Mouse (Mus musculus): ENCODE measurements around the gene Tspan12. TPM values are rescaled to one million over a fixed set of nuclear protein-coding genes. Genes with fewer than 3 reads are reported as not detected.
"Not testable (repeated sequence)": the region's sequence is repeated elsewhere in the genome, so short reads cannot be mapped to it uniquely, and the experiment has no call there.

The Tspan12 gene
- total RNA-seq (2021), result 10 to 100 TPM; 21.1 to 23.3 TPM

- DNase-seq, result no peak
- intact Hi-C loops (cut with DNase I), result no loop called here
Observed at GRCm38 (mm10) chr6:21852344-21852785, at the start of gene Tspan12. Tspan12 (minus strand) TSS chr6:21852515.

- DNase-seq, result peak; percentile 61
- intact Hi-C loops (cut with DNase I), result no loop called here
Observed at GRCm38 (mm10) chr6:21894451-21894850, 42.1 kb upstream of the Tspan12 start.

- intact Hi-C loops (cut with DNase I), result no loop called here
- DNase-seq, result no peak
Observed at GRCm38 (mm10) chr6:21889101-21889500, 36.8 kb upstream of the Tspan12 start.

- intact Hi-C loops (cut with DNase I); DNase-seq: not testable (repeated sequence)
Observed at GRCm38 (mm10) chr6:21887971-21888370, 35.7 kb upstream of the Tspan12 start.

DNA sequence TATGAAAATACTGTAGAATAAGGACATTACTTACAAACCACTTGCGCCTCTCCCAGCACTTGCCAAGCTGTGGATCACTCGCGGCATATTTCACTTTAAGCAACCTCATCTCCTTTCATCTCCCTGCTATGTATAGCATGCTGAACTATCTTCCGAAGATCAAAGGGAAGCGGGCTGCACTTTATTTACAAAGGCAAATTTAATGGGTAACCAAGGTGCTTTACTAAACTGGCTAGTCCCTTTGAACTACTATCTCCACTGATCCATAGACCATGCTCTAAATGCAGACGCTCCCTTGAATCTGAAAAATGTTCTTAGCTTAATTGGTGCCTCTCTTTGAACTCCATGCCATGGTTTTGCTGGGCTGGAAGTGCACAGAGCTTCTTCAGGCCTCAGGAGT lies 27.2 kb upstream of the Tspan12 start:
- intact Hi-C loops (cut with DNase I), result no loop called here
- DNase-seq, result no peak

DNA sequence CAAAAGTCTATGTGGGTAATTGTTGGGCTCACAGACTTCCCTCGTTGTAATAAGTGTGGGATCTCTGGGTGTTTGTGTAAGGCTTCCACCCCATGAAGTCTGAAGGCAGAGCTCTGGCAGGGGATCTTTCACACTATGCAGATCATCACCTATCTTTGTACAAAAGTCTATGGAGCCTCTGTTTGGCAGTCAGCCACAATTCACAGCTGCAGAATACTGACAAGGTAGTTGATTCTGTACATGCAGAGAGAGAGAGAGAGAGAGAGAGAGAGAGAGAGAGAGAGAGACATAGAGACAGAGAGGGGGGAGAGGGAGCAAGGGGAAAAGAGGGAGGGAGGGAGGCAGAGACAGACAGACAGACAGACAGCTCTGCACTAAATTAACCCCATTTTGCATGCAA lies 15.0 kb upstream of the Tspan12 start:
- intact Hi-C loops (cut with DNase I), result no loop called here
- DNase-seq, result no peak

DNA sequence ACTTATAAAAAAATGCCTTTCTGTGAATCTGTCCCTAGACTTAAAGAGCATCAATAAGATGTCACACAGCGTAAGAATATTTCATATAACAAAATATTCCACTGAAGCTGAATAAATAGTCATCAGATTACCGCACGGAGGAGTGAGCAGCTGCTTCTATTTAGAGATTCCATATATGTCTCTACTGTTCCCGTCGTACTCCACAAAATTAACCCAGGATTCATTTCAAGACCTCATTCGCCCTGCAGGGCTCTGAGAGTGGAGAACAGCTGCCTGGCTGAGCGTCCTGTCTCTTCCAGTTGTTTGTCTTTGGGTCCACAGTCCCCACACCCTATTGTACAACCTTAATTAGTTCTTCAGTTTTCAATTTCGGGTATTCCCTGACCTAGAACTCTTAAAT lies 11.9 kb upstream of the Tspan12 start:
- no peak for DNase-seq
- intact Hi-C loops (cut with DNase I), result no loop called here

- intact Hi-C loops (cut with DNase I), result no loop called here
- DNase-seq, result no peak
Observed at GRCm38 (mm10) chr6:21863561-21863960, 11.2 kb upstream of the Tspan12 start.

- DNase-seq, result no peak
- intact Hi-C loops (cut with DNase I), result no loop called here
Observed at GRCm38 (mm10) chr6:21861316-21861715, 9.0 kb upstream of the Tspan12 start.

DNA sequence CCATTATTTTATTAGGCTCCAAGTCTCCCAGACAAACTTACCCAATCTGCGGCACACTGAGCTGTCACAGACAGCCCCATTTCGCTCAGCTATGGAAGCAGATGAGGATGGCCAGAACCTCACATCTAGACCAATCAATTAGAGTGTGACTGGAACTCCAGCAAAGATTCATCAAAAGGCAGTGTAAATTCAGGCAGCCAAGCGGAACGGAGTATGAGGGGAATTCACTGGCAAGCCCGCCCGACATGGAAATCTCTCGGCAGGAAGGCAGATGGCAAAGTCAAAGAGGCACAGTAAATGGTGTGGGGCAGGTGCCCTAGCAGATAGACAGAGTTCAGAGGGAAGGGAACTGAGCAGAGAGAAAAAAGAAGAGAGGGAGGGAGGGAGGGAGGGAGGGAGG lies 5.5 kb upstream of the Tspan12 start:
- intact Hi-C loops (cut with DNase I), result no loop called here
- peak; percentile 70 for DNase-seq

GRCm38 (mm10) chr6:21855921-21856320 lies 3.6 kb upstream of the Tspan12 start:
- DNase-seq, result no peak
- intact Hi-C loops (cut with DNase I), result no loop called here

- intact Hi-C loops (cut with DNase I), result no loop called here
- no peak for DNase-seq
Observed at GRCm38 (mm10) chr6:21853342-21853741, 1.0 kb upstream of the Tspan12 start.

GRCm38 (mm10) chr6:21851596-21852343 lies 545 bp downstream of the Tspan12 start:
- intact Hi-C loops (cut with DNase I), result no loop called here
- peak; percentile 82 for DNase-seq

GRCm38 (mm10) chr6:21851346-21851595 lies 1.0 kb downstream of the Tspan12 start:
- DNase-seq, result no peak
- intact Hi-C loops (cut with DNase I), result no loop called here

DNA sequence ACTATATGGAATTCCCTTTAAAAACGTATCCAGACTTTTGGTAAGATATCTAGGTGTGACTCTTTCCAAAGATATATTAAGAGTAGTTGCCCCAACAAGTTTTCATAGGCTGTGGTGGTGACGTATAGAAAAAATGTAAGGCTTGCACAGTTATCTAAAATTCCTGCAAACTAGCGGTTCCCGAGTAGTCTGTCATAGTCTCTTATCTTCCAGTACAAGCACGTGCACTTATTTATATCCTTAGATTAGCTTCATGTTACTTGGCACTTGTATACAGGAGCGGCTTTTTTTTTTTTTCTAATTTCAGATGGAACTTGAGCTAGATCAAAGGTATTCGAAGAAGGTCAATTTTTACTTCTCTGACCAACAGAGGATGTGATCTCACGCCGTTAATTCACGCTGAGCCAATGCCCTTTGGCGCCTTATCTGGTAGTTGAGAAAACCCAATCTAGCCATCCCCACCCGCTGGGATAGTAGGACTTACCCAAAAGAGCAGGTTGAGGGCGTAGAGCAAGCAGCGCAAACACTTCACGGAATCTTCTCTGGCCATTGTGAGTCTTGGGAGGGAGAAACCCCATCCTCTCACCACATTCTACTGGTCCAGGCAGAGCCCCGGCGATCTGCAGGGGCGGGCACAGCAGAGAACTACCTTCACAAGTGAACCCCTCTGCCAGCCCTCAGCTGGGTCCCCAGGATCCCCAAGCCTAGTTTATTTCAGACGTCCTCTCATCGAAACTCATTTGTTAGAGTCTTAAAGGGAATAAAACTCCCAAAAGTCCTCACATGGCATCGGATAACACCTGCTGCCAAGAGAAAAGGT lies 1.6 kb downstream of the Tspan12 start:
- intact Hi-C loops (cut with DNase I), result no loop called here
- peak; percentile 3 for DNase-seq

DNA sequence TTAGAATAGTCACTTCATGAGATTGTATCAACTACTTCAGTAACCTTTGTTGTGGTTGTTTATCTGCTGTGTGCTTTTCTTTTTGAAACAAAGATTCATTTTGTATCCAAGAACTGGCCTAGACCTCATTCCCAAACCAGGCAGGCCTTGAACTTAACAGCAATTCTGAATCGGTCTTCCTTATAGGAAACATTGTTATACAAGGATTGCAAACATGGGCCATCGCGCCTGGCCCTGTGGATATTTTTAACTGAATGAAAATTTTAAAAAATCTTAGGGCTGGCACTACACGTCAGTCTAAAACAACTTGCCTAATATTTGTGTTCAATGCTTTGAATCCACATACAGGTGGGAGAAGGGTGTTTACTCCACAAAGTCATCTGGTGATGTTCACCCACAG lies 3.5 kb downstream of the Tspan12 start:
- intact Hi-C loops (cut with DNase I), result no loop called here
- DNase-seq, result no peak

GRCm38 (mm10) chr6:21839976-21840775 lies 12.1 kb downstream of the Tspan12 start:
- intact Hi-C loops (cut with DNase I), result no loop called here
- DNase-seq, result peak; percentile 30

DNA sequence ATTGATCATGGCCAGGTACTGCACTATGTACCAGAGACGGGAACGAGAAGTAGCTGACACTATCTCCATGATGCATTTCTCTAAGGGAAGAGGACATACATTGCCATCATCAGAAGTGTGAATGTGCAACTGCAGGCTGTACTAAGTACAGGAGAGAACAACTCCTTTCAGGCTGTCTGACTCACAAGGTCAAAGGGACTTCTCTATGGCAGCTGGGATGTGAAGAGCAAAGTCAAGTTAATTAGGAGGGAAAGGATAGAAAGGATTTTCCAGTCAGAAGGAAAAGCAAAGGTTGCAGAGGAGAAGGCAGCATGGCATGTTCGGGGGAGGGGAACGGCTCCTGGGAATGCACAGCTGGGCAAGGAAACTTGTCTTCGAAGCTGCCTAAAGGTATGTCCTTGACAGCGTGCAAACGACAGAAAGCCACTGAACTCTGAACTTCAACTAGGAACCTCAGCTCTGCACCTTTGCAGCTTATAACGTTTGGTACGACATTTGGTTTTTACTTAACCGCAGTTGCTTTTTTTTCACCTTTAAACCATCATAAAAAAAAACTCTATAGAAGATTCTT lies 13.0 kb downstream of the Tspan12 start:
- intact Hi-C loops (cut with DNase I), result no loop called here
- DNase-seq, result no peak

GRCm38 (mm10) chr6:21833531-21833930 lies 18.8 kb downstream of the Tspan12 start:
- DNase-seq, result no peak
- intact Hi-C loops (cut with DNase I), result no loop called here

GRCm38 (mm10) chr6:21831871-21832270 lies 20.4 kb downstream of the Tspan12 start:
- DNase-seq, result no peak
- intact Hi-C loops (cut with DNase I), result no loop called here

- intact Hi-C loops (cut with DNase I), result no loop called here
- DNase-seq, result no peak
Observed at GRCm38 (mm10) chr6:21830931-21831330, 21.4 kb downstream of the Tspan12 start.
